ENCODE assay signal across 9 mouse cellular contexts in the genomic region with DNA sequence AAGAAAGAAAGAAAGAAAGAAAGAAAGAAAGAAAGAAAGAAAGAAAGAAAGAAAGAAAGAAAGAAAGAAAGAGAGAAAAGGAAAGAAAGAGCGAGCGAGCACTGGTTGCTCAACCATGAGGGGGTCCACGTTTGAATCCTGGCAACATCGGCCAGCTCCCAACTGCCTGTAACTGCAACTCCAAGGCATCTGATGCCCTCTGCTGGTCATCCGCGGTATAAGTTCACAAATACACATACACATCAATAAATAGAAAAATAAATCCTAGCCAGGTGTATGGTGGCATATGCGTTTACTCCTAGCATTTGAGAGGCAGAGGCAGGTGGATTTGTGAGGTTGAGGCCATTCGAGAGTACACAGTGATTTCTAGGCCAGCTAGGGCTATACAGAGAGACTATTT. TPM values are rescaled to one million over a fixed set of nuclear protein-coding genes. Genes with fewer than 3 reads are reported as not detected.
DNase-seq lines count a peak whose midpoint lies in the region; ATAC-seq and TF ChIP-seq lines count a peak whose summit lies in the region.
"Had no signal": no experiment of that assay in that cellular context is flagged by ENCODE, and none has a peak within 500 bp of the region (broad histone marks: within the 10 kb centered on the region; RNA-seq: fewer than 3 reads in every experiment).

No protein-coding gene starts in this region.

- 61% methylated on average over 8 of the region's 8 CpGs for WGBS in kidney, embryonic 15.5 days
- 61% methylated on average over 8 of the region's 8 CpGs for WGBS in lung, adult 2 months

- H3K79me2 ChIP-seq in CH12.LX (replicated peaks; ENCODE audit: control insufficient read depth, extremely low read depth, insufficient read depth, poor library complexity, severe bottlenecking): no peaks in the 10 kb centered on the region

- H3K4me3 ChIP-seq in kidney, embryonic 15.5 days (replicated peaks): no peak overlapping the region
- no peak overlapping the region for H3K4me3 ChIP-seq in CH12.LX (replicated peaks in 1 of 3; ENCODE audit: low read depth in 2 of 3, low read length in 2 of 3, poor library complexity in 1 of 3)
- H3K4me3 ChIP-seq in lung, adult 2 months (replicated peaks; ENCODE audit: extremely low read depth, low read depth, low read length): no peak overlapping the region
- H3K4me3 ChIP-seq: heart, embryonic 13.5 days had no signal

- H3K9me3 ChIP-seq in kidney, embryonic 15.5 days (replicated peaks): no peaks in the 10 kb centered on the region
- no peaks in the 10 kb centered on the region for H3K9me3 ChIP-seq in CH12.LX (replicated peaks; ENCODE audit: low read length)
- H3K9me3 ChIP-seq: heart, embryonic 13.5 days had no signal

- no peaks in the 10 kb centered on the region for H3K27me3 ChIP-seq in kidney, embryonic 15.5 days
- H3K27me3 ChIP-seq in CH12.LX (replicated peaks): no peaks in the 10 kb centered on the region
- H3K27me3 ChIP-seq: heart, embryonic 13.5 days had no signal

- no peak overlapping the region for H3K9ac ChIP-seq in kidney, embryonic 15.5 days
- H3K9ac ChIP-seq in CH12.LX (ENCODE audit: insufficient read depth, low read depth): no peak overlapping the region
- H3K9ac ChIP-seq: heart, embryonic 13.5 days had no signal

- TF ChIP-seq POLR2A in CH12.LX (IDR thresholded peaks at IDR 0.05; ENCODE audit: low read depth, low read length): no peak
- no peak for TF ChIP-seq POLR2A in lung, adult 2 months (IDR thresholded peaks at IDR 0.05; ENCODE audit: borderline replicate concordance, extremely low read depth, low read depth, low read length)

- dilution Hi-C loops in CH12.LX (cut with MboI; ENCODE audit: extremely low pct_ligation_motif_present, extremely low pct_unique_long_range_greater_than_20kb, low sequenced_read_pairs): no loop called here

- peaks cover 38% of the 10 kb centered on the region for H3K36me3 ChIP-seq in kidney, embryonic 15.5 days
- H3K36me3 ChIP-seq in CH12.LX (replicated peaks in 1 of 2; ENCODE audit: control insufficient read depth in 1 of 2, insufficient read depth in 1 of 2, low read length in 1 of 2): peaks cover 46 to 91% of the 10 kb centered on the region in 2 experiments

- H3K4me1 ChIP-seq in kidney, embryonic 15.5 days: peaks cover 2% of the 10 kb centered on the region; the same call in 1 of the 2 replicates
- peaks cover 0 to 3% of the 10 kb centered on the region in 2 experiments; a peak in 1 of 4 replicates for H3K4me1 ChIP-seq in CH12.LX (ENCODE audit: control insufficient read depth in 1 of 2, insufficient read depth in 2 of 2)
- no peaks in the 10 kb centered on the region for H3K4me1 ChIP-seq in lung, adult 2 months (ENCODE audit: control insufficient read depth, insufficient read depth, low read length)

- in situ Hi-C loops in CH12.LX (cut with MboI; ENCODE audit: low pct_ligation_motif_present, low pct_unique_long_range_greater_than_20kb, low sequenced_read_pairs): no loop called here

- peak; percentile 50 to 71 for TF ChIP-seq CTCF in CH12.LX (conservative IDR thresholded peaks at IDR 0.05 in 1 of 2, IDR thresholded peaks at IDR 0.05 in 1 of 2; ENCODE audit: low read depth in 2 of 2, low read length in 2 of 2)
- peak; percentile 65 for TF ChIP-seq CTCF in lung, adult 2 months (IDR thresholded peaks at IDR 0.05; ENCODE audit: insufficient read depth, low read length)

- TF ChIP-seq RAD21 in CH12.LX (IDR thresholded peaks at IDR 0.05; ENCODE audit: low read depth, low read length): peak; percentile 58

- no peak overlapping the region for H3K27ac ChIP-seq in kidney, embryonic 15.5 days
- H3K27ac ChIP-seq in CH12.LX (ENCODE audit: insufficient read depth, low read depth): no peak overlapping the region
- H3K27ac ChIP-seq: heart, embryonic 13.5 days; macrophage had no signal

- peak; percentile 49 for DNase-seq in kidney, adult 11 months
- DNase-seq in CH12.LX (ENCODE audit: extremely low read depth) (peak; percentile 71), NIH3T3 (ENCODE audit: low read depth) (peak; percentile 78)
- DNase-seq in embryo, embryonic 9.5 days (ENCODE audit: extremely low spot score): peak; percentile 49
- DNase-seq in lung, adult 2 months: peak; percentile 45
- peak; percentile 72 for DNase-seq in testis, postnatal 10 days (ENCODE audit: low spot score)

- ATAC-seq in kidney, embryonic 15.5 days (replicated peaks; ENCODE audit: low FRiP score): no peak

- TF ChIP-seq EP300 in CH12.LX (IDR thresholded peaks at IDR 0.05; ENCODE audit: low read length): no peak

- no peak overlapping the region for H3K4me2 ChIP-seq in kidney, embryonic 15.5 days
- H3K4me2 ChIP-seq in CH12.LX (ENCODE audit: insufficient read depth, low read depth, poor library complexity, severe bottlenecking): no peak overlapping the region
- H3K4me2 ChIP-seq: heart, embryonic 13.5 days had no signal

TF ChIP-seq in CH12.LX, 34 proteins besides CTCF, POLR2A, EP300 and RAD21:
- no peak for TF ChIP-seq ZKSCAN1 (IDR thresholded peaks at IDR 0.05; ENCODE audit: borderline replicate concordance, low read depth, low read length)
- no peak for TF ChIP-seq UBTF (IDR thresholded peaks at IDR 0.05; ENCODE audit: low read depth, low read length)
- peak; percentile 54 for TF ChIP-seq SMC3 (IDR thresholded peaks at IDR 0.05; ENCODE audit: low read depth, low read length)

RNA-seq across cellular contexts. Expression of a gene that starts 7.8 kb away (rescaled TPM):
- polyA plus RNA-seq in kidney, embryonic 15.5 days (2015; fragmentation: Nextera tagmentation; extraction: Ambion mirVana): 0.72 and 0.82 TPM in 2 replicates
- total RNA-seq in CH12.LX (2012; rRNA removed) (1.3 and 1.8 TPM in 2 replicates), CH12.LX (2014; rRNA removed) (1.5 and 1.6 TPM in 2 replicates)
- 9.7 and 10.1 TPM in 2 replicates for polyA plus RNA-seq in CH12.LX (2012; ENCODE audit: insufficient read length, low read depth)
- 17.6 and 18.1 TPM in 2 replicates for polyA plus RNA-seq in lung, adult 2 months (2012; rRNA removed)

RNA-seq across cellular contexts. Expression of a gene that starts 8.7 kb away (rescaled TPM):
- polyA plus RNA-seq in kidney, embryonic 15.5 days (2015; fragmentation: Nextera tagmentation; extraction: Ambion mirVana): 36.0 and 38.8 TPM in 2 replicates
- total RNA-seq in CH12.LX (2012; rRNA removed) (20.7 and 21.9 TPM in 2 replicates), CH12.LX (2014; rRNA removed) (19.1 and 19.2 TPM in 2 replicates)
- polyA plus RNA-seq in CH12.LX (2012; ENCODE audit: insufficient read length, low read depth): 46.2 and 47.2 TPM in 2 replicates
- polyA plus RNA-seq in lung, adult 2 months (2012; rRNA removed): 63.8 and 104 TPM in 2 replicates

RNA-seq across cellular contexts. Expression of a gene that starts 10.7 kb away (rescaled TPM):
- polyA plus RNA-seq in kidney, embryonic 15.5 days (2015; fragmentation: Nextera tagmentation; extraction: Ambion mirVana): 231 and 236 TPM in 2 replicates
- total RNA-seq in CH12.LX (2012; rRNA removed) (246 and 276 TPM in 2 replicates), CH12.LX (2014; rRNA removed) (194 and 202 TPM in 2 replicates)
- polyA plus RNA-seq in CH12.LX (2012; ENCODE audit: insufficient read length, low read depth): 330 and 348 TPM in 2 replicates
- 71.6 and 83.9 TPM in 2 replicates for polyA plus RNA-seq in lung, adult 2 months (2012; rRNA removed)

RNA-seq across cellular contexts. Expression of a gene that starts 17.8 kb away (rescaled TPM):
- not detected in 2 replicates for polyA plus RNA-seq in kidney, embryonic 15.5 days (2015; fragmentation: Nextera tagmentation; extraction: Ambion mirVana)
- not detected in 2 replicates for total RNA-seq in CH12.LX (2012; rRNA removed)
- total RNA-seq in CH12.LX (2014; rRNA removed): not detected in 2 replicates
- polyA plus RNA-seq in CH12.LX (2012; ENCODE audit: insufficient read length, low read depth): 0.31 TPM in 1 of 2 replicates, not detected in the other
- polyA plus RNA-seq in lung, adult 2 months (2012; rRNA removed): 0.43 and 0.79 TPM in 2 replicates
- polyA plus RNA-seq: heart, embryonic 13.5 days had no signal

RNA-seq across cellular contexts. Expression of a gene that starts 53.7 kb away (rescaled TPM):
- 9.7 and 13.6 TPM in 2 replicates for polyA plus RNA-seq in kidney, embryonic 15.5 days (2015; fragmentation: Nextera tagmentation; extraction: Ambion mirVana)
- total RNA-seq in CH12.LX (2012; rRNA removed): 4.9 and 13.9 TPM in 2 replicates
- 5.5 and 6.4 TPM in 2 replicates for total RNA-seq in CH12.LX (2014; rRNA removed)
- polyA plus RNA-seq in CH12.LX (2012; ENCODE audit: insufficient read length, low read depth): 12.5 and 13.5 TPM in 2 replicates
- polyA plus RNA-seq in lung, adult 2 months (2012; rRNA removed): 48.1 and 102 TPM in 2 replicates
